Mouse (Mus musculus): ENCODE results near the gene Rad9a. TPM values are rescaled to one million over a fixed set of nuclear protein-coding genes. Genes with fewer than 3 reads are reported as not detected.

Gene Rad9a
- polyA plus RNA-seq, 1 experiment: 27.2 TPM

DNA sequence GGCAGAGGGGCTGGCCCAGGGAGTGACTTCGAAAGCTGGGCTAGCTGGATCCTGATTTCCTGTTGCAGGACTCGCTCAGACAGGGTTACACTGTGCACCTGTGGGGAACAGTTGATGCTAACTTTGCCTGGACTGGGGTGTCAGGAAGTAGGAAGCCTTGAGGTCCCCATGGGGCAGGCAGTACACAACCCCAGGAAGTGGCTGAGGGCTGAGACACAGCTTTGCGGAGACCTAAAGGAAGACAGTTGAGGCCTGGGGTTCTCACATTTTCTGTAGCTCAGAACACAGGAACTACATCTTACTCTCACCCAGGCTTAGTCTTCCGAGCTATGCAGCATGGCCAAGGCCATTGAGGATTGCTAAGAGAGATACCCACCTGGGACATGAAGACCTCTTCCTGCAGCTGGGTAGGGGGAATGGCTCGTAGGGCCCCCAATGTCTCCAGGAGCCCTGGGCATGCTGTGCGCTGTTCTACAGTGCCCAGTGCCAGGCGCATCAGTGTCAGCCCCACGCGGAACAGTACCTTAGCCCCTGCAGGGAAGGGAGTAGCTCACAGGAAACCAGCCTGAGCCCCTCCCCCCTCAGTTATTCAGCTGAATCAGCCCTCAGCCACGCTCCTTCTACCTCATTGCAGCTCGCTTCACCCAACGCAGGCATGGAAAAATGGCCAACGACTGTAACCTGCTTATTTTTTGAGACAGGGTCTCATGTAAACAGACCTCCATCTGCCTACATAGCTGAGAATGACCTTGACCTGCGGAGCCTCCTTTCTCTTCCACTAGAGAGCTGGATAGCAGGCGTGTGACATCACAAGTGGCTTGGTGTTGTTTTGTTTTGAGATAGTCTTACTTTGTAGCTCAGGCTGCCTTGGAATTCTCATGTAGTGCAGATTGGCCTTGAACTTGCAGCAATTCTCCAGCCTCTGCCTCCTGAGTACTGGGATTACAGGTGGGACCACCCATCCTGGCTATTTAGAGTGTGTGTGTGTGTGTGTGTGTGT is 16.2 kb downstream of the Rad9a start:
- no peak for TF ChIP-seq POLR2A (IDR thresholded peaks at IDR 0.05; ENCODE audit: borderline replicate concordance, low read depth, low read length)
- no peak for TF ChIP-seq CTCF (IDR thresholded peaks at IDR 0.05; ENCODE audit: low read depth, low read length)
- H3K4me3 ChIP-seq (ENCODE audit: insufficient read depth, low read length): no peak overlapping the region
- H3K27ac ChIP-seq (ENCODE audit: insufficient read depth, low read depth, low read length): no peak overlapping the region
- peaks cover 6% of the 10 kb centered on the region for H3K4me1 ChIP-seq (ENCODE audit: control insufficient read depth, insufficient read depth, low read length)

DNA sequence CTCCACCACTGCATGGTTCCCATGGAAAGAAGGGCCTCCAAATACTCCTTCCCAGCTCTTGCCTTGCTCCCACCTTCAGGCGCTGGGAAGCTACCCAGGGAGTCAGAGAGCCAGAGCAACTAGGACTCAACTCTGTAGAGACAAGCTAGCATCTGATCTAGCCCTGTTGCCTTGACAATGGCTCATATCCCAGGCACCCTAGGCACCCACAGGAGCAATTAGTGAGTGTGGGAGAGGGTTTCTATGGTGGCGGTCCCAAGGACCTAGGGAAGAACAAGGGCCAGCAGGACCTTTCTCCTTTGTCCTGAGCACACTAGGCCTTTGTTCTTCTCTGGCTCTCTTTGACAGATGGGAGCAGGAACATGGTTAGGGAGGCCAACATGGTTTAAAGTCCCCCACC is 17.8 kb downstream of the Rad9a start:
- H3K4me3 ChIP-seq (ENCODE audit: insufficient read depth, low read length): no peak overlapping the region
- H3K4me1 ChIP-seq (ENCODE audit: control insufficient read depth, insufficient read depth, low read length): peaks cover 6% of the 10 kb centered on the region
- no peak for TF ChIP-seq CTCF (IDR thresholded peaks at IDR 0.05; ENCODE audit: low read depth, low read length)
- no peak for TF ChIP-seq POLR2A (IDR thresholded peaks at IDR 0.05; ENCODE audit: borderline replicate concordance, low read depth, low read length)
- H3K27ac ChIP-seq (ENCODE audit: insufficient read depth, low read depth, low read length): no peak overlapping the region

DNA sequence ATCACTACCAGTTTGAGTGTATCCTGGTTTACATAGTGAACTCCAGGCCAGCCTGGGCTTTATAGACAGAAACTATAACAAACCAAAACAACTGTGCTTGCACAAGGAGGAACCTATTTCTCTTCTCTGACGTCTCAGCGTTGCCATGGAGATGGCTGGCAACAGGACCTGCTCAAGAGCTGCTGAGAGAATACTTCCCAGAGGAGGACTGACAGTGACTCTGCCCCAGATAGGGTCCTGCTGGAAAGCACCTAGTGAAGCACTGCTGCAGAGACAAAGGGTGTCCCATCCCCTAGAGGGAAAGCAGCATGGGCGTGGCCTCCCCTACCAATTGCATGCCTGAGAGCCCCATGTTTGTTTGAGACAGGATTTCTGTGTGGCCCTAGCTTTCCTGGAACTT is 19.6 kb downstream of the Rad9a start:
- no peak overlapping the region for H3K27ac ChIP-seq (ENCODE audit: insufficient read depth, low read depth, low read length)
- H3K4me3 ChIP-seq (ENCODE audit: insufficient read depth, low read length): no peak overlapping the region
- peaks cover 6% of the 10 kb centered on the region for H3K4me1 ChIP-seq (ENCODE audit: control insufficient read depth, insufficient read depth, low read length)
- TF ChIP-seq CTCF (IDR thresholded peaks at IDR 0.05; ENCODE audit: low read depth, low read length) (no peak), POLR2A (IDR thresholded peaks at IDR 0.05; ENCODE audit: borderline replicate concordance, low read depth, low read length) (no peak)

DNA sequence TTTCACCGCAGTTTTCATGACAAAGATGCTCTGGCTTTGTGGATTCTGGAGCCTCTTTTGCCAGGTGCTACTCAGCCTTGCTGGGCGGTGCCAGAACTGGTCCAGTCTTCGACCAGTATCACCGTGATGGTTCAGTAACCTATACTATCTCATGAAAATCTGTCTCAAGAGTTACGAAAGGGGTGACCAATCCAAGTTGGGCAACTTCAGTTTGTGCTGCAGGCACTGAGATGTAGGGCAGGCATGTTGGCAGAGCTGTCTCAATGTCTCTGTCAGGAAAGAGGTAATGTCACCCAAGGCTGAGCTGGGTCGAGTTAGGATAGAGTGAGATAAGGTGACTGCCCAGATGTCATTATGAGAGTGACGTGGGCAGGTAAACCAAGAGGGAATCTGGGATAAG is 21.1 kb downstream of the Rad9a start:
- no peak overlapping the region for H3K27ac ChIP-seq (ENCODE audit: insufficient read depth, low read depth, low read length)

DNA sequence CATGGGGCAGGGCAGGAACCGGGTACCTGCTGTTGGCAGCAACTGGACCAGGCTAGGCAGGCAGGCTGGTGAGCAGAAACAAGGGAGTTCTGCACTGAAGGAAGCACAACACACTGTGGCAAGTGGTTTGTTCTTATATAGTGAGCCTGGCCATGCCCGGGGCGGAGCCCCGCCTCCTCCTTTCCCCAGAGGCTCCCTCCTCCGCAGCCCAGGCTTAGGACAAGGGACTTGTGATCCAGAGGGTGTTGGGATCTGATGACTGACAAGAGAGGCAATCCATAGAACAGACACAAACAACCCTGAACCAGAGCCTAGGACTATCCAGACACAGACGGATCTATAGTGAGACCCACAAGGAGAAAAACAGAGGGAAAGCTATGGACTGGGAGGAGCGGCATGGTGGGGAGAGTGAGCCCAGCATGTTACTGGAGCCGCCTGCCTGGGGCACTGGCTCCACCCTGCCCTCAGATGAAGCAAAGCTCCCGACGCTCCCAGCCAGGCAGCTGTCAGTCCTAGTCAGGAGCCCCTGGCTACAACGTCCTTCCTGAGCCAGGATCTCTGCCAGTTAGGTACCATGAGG is 26.0 kb downstream of the Rad9a start, which contains the start of gene Carns1:
Gene Carns1, minus strand, starts transcription at position 112 of the 580 bp plus-strand sequence.
- Histone ChIP-seq H3K4me3 (ENCODE audit: insufficient read depth, low read length) (no peak within 1 kb of the TSS), H3K4me1 (ENCODE audit: control insufficient read depth, insufficient read depth, low read length) (0 out of 2 replicates have a peak, but pooled peaks cover 5% of the 10 kb centered on the region), H3K27ac (ENCODE audit: insufficient read depth, low read depth, low read length) (no peak within 1 kb of the TSS)
- TF ChIP-seq POLR2A (IDR thresholded peaks at IDR 0.05; ENCODE audit: borderline replicate concordance, low read depth, low read length): no peak
- no peak for TF ChIP-seq CTCF (IDR thresholded peaks at IDR 0.05; ENCODE audit: low read depth, low read length)

More for the DNA sequence above, 21.1 kb downstream of the Rad9a start:
- no peak for TF ChIP-seq POLR2A (IDR thresholded peaks at IDR 0.05; ENCODE audit: borderline replicate concordance, low read depth, low read length)
- Histone ChIP-seq H3K4me1 (ENCODE audit: control insufficient read depth, insufficient read depth, low read length) (peaks cover 6% of the 10 kb centered on the region), H3K4me3 (ENCODE audit: insufficient read depth, low read length) (no peak overlapping the region)

DNA sequence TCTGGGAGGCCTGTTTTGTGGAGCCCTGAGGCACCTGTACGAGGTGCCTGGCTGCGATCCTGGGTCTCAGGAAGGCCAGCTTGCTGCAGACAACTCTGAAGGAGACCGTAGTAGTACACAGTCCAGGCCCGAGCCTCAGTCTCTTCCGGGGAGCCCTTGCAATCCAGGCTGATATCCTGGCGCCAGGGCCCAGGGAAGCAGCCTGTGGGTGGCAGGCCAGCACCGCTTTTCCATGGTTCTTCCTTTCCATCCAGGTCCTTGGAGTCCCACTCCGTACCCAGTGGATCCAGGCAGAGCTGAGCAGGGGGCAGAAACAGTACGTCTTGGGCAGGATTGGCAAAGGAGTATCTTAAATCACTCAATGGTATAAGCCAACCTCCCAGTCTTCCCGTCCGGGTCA is 28.5 kb downstream of the Rad9a start:
- no peak overlapping the region for H3K27ac ChIP-seq (ENCODE audit: insufficient read depth, low read depth, low read length)
- TF ChIP-seq CTCF (IDR thresholded peaks at IDR 0.05; ENCODE audit: low read depth, low read length): no peak
- TF ChIP-seq POLR2A (IDR thresholded peaks at IDR 0.05; ENCODE audit: borderline replicate concordance, low read depth, low read length): no peak
- H3K4me3 ChIP-seq (ENCODE audit: insufficient read depth, low read length): no peak overlapping the region
- H3K4me1 ChIP-seq (ENCODE audit: control insufficient read depth, insufficient read depth, low read length): peaks cover 10% of the 10 kb centered on the region

DNA sequence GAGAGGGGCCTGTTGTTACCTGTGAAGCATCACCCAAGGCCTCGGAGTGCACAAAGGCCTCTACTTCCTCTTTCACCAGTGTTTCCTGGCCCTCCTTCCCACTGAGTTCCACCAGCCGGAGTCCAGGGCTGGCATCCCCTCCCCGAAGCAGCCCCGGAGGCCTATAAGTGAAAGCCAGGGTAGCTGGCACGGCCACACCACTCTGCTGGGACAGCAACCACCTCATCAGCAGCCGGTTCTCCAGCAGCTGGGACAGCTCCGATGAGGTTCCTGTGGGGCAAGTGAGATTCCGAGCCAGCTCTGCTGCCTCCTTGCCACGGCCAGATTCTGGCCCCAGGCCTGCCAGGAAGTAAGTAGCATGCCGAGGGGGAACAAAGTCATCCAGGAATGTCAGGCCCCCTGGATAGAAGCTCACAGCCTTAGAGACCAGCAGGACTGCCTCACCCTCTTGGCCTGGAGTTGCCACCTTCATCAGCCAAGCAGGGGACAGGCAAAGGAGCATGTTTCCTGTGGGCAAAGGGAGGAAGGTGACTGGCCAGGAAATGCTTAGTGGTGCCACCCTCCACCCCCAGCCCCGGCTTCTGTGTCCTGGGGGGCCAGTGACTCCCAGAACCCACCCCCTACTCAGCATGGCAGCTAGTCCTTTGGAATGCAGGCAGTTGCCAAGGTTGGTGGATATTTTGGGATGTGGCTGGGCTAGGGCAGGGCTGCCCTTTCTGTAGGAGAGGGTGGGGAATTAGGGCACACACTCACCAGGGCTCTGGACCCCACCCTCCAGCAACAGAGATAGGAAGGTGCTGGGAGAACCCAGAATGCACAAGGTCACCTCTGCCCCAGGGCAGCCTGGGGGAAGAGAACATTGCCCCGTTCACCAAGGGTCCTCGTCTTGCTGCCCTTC is 29.8 kb downstream of the Rad9a start:
- Histone ChIP-seq H3K4me1 (ENCODE audit: control insufficient read depth, insufficient read depth, low read length) (peaks cover 10% of the 10 kb centered on the region), H3K27ac (ENCODE audit: insufficient read depth, low read depth, low read length) (no peak overlapping the region), H3K4me3 (ENCODE audit: insufficient read depth, low read length) (no peak overlapping the region)
- TF ChIP-seq CTCF (IDR thresholded peaks at IDR 0.05; ENCODE audit: low read depth, low read length) (no peak), POLR2A (IDR thresholded peaks at IDR 0.05; ENCODE audit: borderline replicate concordance, low read depth, low read length) (no peak)

DNA sequence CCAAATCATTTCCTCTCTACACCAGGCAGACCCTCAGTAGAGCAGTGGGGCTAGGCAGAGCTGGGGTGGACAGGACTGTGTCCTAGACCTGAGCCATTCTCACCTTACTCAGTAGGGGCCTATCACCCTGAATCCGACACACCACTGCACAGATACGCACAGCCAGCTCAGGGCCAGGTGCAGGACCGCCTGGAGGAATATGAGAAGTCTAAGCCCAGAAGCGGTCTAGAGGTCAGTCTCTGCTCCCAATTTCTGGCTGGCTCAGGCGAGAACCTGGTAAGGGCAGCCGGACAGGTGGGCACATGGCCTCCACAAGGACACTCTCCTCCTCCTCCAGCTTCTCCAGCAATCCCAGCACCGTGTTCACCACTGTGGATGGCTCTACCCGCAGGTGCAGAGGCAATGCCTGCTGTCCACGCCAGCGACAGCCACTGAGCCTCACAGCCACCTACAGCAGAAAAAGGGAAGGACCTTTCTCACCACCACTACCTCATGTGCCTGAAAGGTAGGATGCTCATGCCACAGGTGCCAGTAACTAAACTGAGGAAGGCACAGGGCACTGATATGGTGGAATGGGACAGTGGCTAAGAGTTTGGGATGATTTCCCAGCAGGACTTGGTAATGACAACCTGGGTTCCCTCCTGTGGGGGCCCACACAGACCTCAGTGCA is 30.6 kb downstream of the Rad9a start:
- no peak for TF ChIP-seq CTCF (IDR thresholded peaks at IDR 0.05; ENCODE audit: low read depth, low read length)
- no peak for TF ChIP-seq POLR2A (IDR thresholded peaks at IDR 0.05; ENCODE audit: borderline replicate concordance, low read depth, low read length)
- H3K4me1 ChIP-seq (ENCODE audit: control insufficient read depth, insufficient read depth, low read length): peaks cover 10% of the 10 kb centered on the region
- H3K27ac ChIP-seq (ENCODE audit: insufficient read depth, low read depth, low read length): no peak overlapping the region
- H3K4me3 ChIP-seq (ENCODE audit: insufficient read depth, low read length): no peak overlapping the region

DNA sequence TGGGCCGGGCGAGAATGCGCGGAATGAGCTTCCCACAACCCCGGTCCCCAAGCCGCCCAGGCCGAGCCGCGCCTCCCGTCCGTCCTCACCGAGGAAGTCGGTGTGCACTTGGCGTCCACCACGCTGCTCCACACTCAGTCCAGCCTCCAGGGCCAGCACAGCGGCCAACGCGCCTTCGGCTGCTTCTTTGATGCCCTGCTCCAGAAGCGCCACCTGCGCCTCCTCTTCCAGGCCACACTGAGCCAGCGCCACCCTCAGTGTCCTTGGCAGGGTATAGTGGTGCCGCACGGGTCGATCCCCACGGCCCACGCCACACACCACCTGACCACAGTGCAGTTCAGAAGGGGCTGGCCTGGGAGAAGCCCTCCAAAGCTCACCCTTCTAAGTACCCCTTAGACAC is 31.7 kb downstream of the Rad9a start:
- Histone ChIP-seq H3K27ac (ENCODE audit: insufficient read depth, low read depth, low read length) (peak overlapping the region; percentile 26), H3K4me1 (ENCODE audit: control insufficient read depth, insufficient read depth, low read length) (peaks cover 16% of the 10 kb centered on the region), H3K4me3 (ENCODE audit: insufficient read depth, low read length) (peak overlapping the region; percentile 47)
- TF ChIP-seq CTCF (IDR thresholded peaks at IDR 0.05; ENCODE audit: low read depth, low read length) (no peak; the same call in 1 of the 2 replicates), POLR2A (IDR thresholded peaks at IDR 0.05; ENCODE audit: borderline replicate concordance, low read depth, low read length) (no peak)

Measured in bone marrow macrophage, adult 2 months (primary cell).